28 mouse cellular contexts compared by ENCODE assay signal in genomic region chr5:77282242-77282641, GRCm38 (mm10). TPM values are rescaled to one million over a fixed set of nuclear protein-coding genes. Genes with fewer than 3 reads are reported as not detected.
DNase-seq lines count a peak whose midpoint lies in the region; ATAC-seq lines count a peak whose summit lies in the region.
"Had no signal": no experiment of that assay in that cellular context is flagged by ENCODE, and none has a peak within 500 bp of the region (broad histone marks: within the 10 kb centered on the region; RNA-seq: fewer than 3 reads in every experiment).

No protein-coding gene starts in this region.

- H3K4me1 ChIP-seq in hindbrain, embryonic 16.5 days (ENCODE audit: control insufficient read depth, insufficient read depth, low read depth, low read length) = no peaks in the 10 kb centered on the region
- no peaks in the 10 kb centered on the region; the same call in 1 of the 2 replicates for H3K4me1 ChIP-seq in hindbrain, embryonic 10.5 days (replicated peaks)
- H3K4me1 ChIP-seq: forebrain, embryonic 15.5 days; intestine, embryonic 15.5 days; limb, embryonic 10.5 days; lung, embryonic 15.5 days; midbrain, embryonic 15.5 days; neural tube, embryonic 13.5 days had no signal

- no peaks in the 10 kb centered on the region for H3K9me3 ChIP-seq in hindbrain, embryonic 16.5 days (ENCODE audit: control insufficient read depth, low read length)
- H3K9me3 ChIP-seq in hindbrain, embryonic 10.5 days = no peaks in the 10 kb centered on the region
- H3K9me3 ChIP-seq: forebrain, embryonic 15.5 days; intestine, embryonic 15.5 days; limb, embryonic 10.5 days; liver, embryonic 15.5 days; lung, embryonic 15.5 days; megakaryocyte, embryonic 14.5 days; midbrain, embryonic 15.5 days; neural tube, embryonic 13.5 days had no signal

- peaks cover 13% of the 10 kb centered on the region; the same call in 1 of the 2 replicates for H3K36me3 ChIP-seq in hindbrain, embryonic 16.5 days (ENCODE audit: control insufficient read depth, insufficient read depth, low read length)
- H3K36me3 ChIP-seq in hindbrain, embryonic 10.5 days = peaks cover 97% of the 10 kb centered on the region
- H3K36me3 ChIP-seq: midbrain, embryonic 15.5 days had no signal

- H3K27me3 ChIP-seq in hindbrain, embryonic 16.5 days (replicated peaks; ENCODE audit: control insufficient read depth, insufficient read depth, low read length) = no peaks in the 10 kb centered on the region
- no peaks in the 10 kb centered on the region for H3K27me3 ChIP-seq in hindbrain, embryonic 10.5 days (ENCODE audit: insufficient read depth, poor library complexity, severe bottlenecking)
- H3K27me3 ChIP-seq: CH12.LX; forebrain, embryonic 15.5 days; intestine, embryonic 15.5 days; liver, embryonic 15.5 days; lung, embryonic 15.5 days; megakaryocyte, embryonic 14.5 days; midbrain, embryonic 15.5 days; neural tube, embryonic 13.5 days had no signal

- H3K9ac ChIP-seq in hindbrain, embryonic 16.5 days (ENCODE audit: low read depth, low read length) = no peak overlapping the region
- H3K9ac ChIP-seq: forebrain, embryonic 15.5 days; intestine, embryonic 15.5 days; liver, embryonic 15.5 days; lung, embryonic 15.5 days; midbrain, embryonic 15.5 days; neural tube, embryonic 13.5 days had no signal

- H3K27ac ChIP-seq in hindbrain, embryonic 16.5 days (ENCODE audit: low read depth, low read length) = no peak overlapping the region
- no peak overlapping the region for H3K27ac ChIP-seq in hindbrain, embryonic 10.5 days
- H3K27ac ChIP-seq: forebrain, embryonic 15.5 days; intestine, embryonic 15.5 days; left cerebral cortex, adult 2 months; limb, embryonic 10.5 days; liver, embryonic 15.5 days; lung, embryonic 15.5 days; midbrain, embryonic 15.5 days; neural tube, embryonic 13.5 days had no signal

- no peak for DNase-seq in hindbrain, embryonic 10.5 days (ENCODE audit: low spot score)
- DNase-seq in adipocyte (ENCODE audit: low spot score) = peak; percentile 39
- peak; percentile 48 for DNase-seq in cerebellum, adult 11-12 months
- peak; percentile 51 to 53 for DNase-seq in cerebellum, postnatal 14 days
- no peak for DNase-seq in right cerebral cortex, postnatal 10 days (ENCODE audit: low spot score in 2 of 2)
- DNase-seq in urinary bladder, adult 18-20 months (ENCODE audit: low spot score in 2 of 2) = no peak
- no peak for DNase-seq in ovary, postnatal 14 days (ENCODE audit: low spot score)
- DNase-seq: adrenal gland, postnatal 14 days; B cell, adult 2 months; gastrocnemius, postnatal 10 days; kidney, postnatal 36 days; layer of hippocampus, adult 9-11 months; liver; lung, postnatal 36 days had no signal

- ATAC-seq in hindbrain, embryonic 16.5 days = peak; percentile 38; the same call in 1 of the 2 replicates
- ATAC-seq: activated CD4-positive, CD25-positive, alpha-beta regulatory T cell, adult 4 months; forebrain, embryonic 15.5 days; intestine, embryonic 15.5 days; midbrain, embryonic 15.5 days had no signal

- WGBS in hindbrain, embryonic 16.5 days = 81% methylated on average over 9 of the region's 9 CpGs
- 92% methylated on average over 9 of the region's 9 CpGs for WGBS in hindbrain, embryonic 10.5 days

- no peak overlapping the region for H3K4me2 ChIP-seq in hindbrain, embryonic 16.5 days (ENCODE audit: low read length)
- H3K4me2 ChIP-seq: forebrain, embryonic 15.5 days; heart, embryonic 11.5 days; intestine, embryonic 15.5 days; liver, embryonic 15.5 days; lung, embryonic 15.5 days; midbrain, embryonic 15.5 days; neural tube, embryonic 13.5 days had no signal

- H3K4me3 ChIP-seq in hindbrain, embryonic 16.5 days (ENCODE audit: low read length) = no peak overlapping the region
- H3K4me3 ChIP-seq in hindbrain, embryonic 10.5 days = no peak overlapping the region
- H3K4me3 ChIP-seq: forebrain, embryonic 15.5 days; intestine, embryonic 15.5 days; left cerebral cortex, adult 2 months; limb, embryonic 10.5 days; liver, embryonic 15.5 days; lung, embryonic 15.5 days; megakaryocyte, embryonic 14.5 days; midbrain, embryonic 15.5 days; myocyte; neural tube, embryonic 13.5 days had no signal

RNA-seq across cellular contexts. Expression of gene Rest, which starts 17.0 kb away (rescaled TPM):
- polyA plus RNA-seq in hindbrain, embryonic 16.5 days (2015; fragmentation: Nextera tagmentation; extraction: Ambion mirVana) = 5.9 and 6.9 TPM in 2 replicates
- 17.1 and 22.8 TPM in 2 replicates for polyA plus RNA-seq in hindbrain, embryonic 10.5 days (2016; fragmentation: Nextera tagmentation; extraction: Ambion mirVana)

RNA-seq across cellular contexts. Expression of gene Noa1, which starts 27.6 kb away (rescaled TPM):
- 33.2 and 34.7 TPM in 2 replicates for polyA plus RNA-seq in hindbrain, embryonic 16.5 days (2015; fragmentation: Nextera tagmentation; extraction: Ambion mirVana)
- polyA plus RNA-seq in hindbrain, embryonic 10.5 days (2016; fragmentation: Nextera tagmentation; extraction: Ambion mirVana) = 35.9 and 39.6 TPM in 2 replicates

RNA-seq across cellular contexts. Expression of gene Polr2b, which starts 27.7 kb away (rescaled TPM):
- 52.4 and 59.2 TPM in 2 replicates for polyA plus RNA-seq in hindbrain, embryonic 16.5 days (2015; fragmentation: Nextera tagmentation; extraction: Ambion mirVana)
- 71.6 and 91.1 TPM in 2 replicates for polyA plus RNA-seq in hindbrain, embryonic 10.5 days (2016; fragmentation: Nextera tagmentation; extraction: Ambion mirVana)

Comparison
In these comparisons a context has a peak if more than half of its experiments do, and no peak if none do; other contexts are left out.
1. DNase-seq: peak in adipocyte (single experiment), cerebellum, adult 11-12 months (single experiment) and cerebellum, postnatal 14 days (2 of 2); none in hindbrain, embryonic 10.5 days (single experiment), right cerebral cortex, postnatal 10 days (0 of 2), urinary bladder, adult 18-20 months (0 of 2) and ovary, postnatal 14 days (single experiment).